Mouse (Mus musculus): ENCODE results near the gene Nkain4. TPM values are rescaled to one million over a fixed set of nuclear protein-coding genes. Genes with fewer than 3 reads are reported as not detected.

Nkain4 gene
- polyA plus RNA-seq (2014; fragmentation: Nextera tagmentation; extraction: Ambion mirVana): 86.5 and 97.0 TPM in 2 replicates

DNA sequence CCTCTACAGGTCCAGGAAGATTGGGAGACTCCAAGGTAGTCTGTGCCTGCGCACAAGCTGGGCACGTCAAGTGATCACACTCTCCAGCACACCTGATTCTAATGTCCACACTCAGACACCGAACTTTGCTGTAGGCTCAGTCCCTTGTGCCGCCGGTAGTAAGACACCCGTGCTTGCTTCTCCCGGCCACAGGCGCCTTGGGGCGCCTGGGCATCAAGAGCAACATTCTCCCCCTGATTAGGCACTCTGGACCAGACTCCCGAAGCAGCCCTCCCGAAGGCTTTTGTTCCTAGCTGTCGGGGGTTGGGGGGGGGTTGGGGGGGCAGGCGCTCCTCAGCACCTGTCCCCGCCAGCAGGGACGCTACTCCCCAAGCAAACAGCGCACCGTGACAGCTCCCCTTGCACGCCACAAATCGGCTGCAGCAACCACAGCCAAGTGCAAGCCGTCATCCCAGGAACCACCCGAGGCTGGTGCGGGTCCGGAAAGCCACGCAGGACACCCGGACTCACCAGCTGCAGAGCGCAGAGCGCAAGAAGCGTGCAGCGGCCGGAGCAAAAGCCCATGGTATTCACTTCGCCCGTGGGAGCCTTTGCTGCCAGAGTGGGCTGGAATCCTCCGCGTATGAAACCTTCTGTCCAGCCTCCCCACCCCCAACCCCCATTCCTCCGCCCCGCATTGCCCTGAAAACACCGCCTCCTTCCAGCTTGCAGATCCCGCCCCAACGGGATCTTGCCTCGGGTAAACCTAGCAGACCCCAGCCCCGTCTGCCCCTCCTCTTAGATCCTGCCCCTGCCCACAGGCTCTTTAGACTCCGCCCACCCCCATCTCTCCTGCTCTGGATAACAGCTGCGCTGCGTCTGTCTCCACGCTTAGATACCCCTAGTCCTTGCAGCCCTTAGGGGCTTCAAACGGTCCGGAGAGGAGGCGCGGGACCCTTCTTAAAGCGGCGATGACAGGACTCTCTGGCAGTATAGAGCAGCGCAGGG is at the start of gene Nkain4:
TSS of gene Nkain4 (minus strand) at position 639 of the 987 bp plus-strand sequence.
- Histone ChIP-seq H3K4me2 (ENCODE audit: low read depth, low read length) (peak within 1 kb of the TSS; percentile 64), H3K36me3 (ENCODE audit: control insufficient read depth, insufficient read depth, low read length) (no peaks in the 10 kb centered on the region), H3K9ac (replicated peaks; ENCODE audit: low read depth, low read length) (peak within 1 kb of the TSS; percentile 61), H3K4me3 (ENCODE audit: low read depth, low read length) (peak within 1 kb of the TSS; percentile 46), H3K27me3 (ENCODE audit: control insufficient read depth, insufficient read depth, low read length) (no peaks in the 10 kb centered on the region), H3K4me1 (ENCODE audit: control insufficient read depth, insufficient read depth, low read length) (peaks cover 26% of the 10 kb centered on the region), H3K27ac (ENCODE audit: low read depth, low read length) (peak within 1 kb of the TSS; percentile 90), H3K9me3 (ENCODE audit: control insufficient read depth, low read length) (no peaks in the 10 kb centered on the region)
- peak; percentile 93 for ATAC-seq (ENCODE audit: low read depth)
- WGBS: 1% methylated on average over 52 of the region's 52 CpGs

DNA sequence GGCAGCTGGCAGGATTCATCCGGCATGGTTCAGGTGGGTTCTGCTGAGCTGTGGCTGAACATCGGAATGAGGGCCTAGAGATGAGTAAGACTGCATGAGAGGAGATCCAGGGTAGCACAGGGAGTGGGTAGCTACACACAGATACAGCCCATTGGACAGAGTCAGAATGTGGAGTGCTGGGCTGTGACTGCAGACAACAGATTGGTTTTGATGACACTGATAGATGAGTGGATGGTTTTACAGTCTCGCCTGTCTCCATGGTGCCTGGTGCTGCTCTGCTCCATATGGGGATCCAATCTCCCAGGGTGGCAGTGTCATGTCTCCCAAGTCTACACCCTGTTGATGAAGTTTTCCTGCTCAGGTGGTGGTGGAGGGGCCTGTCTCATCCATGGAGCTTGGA is 42.4 kb upstream of the Nkain4 start:
- Histone ChIP-seq H3K4me2 (ENCODE audit: low read depth, low read length) (no peak overlapping the region), H3K4me3 (ENCODE audit: low read depth, low read length) (no peak overlapping the region), H3K4me1 (ENCODE audit: control insufficient read depth, insufficient read depth, low read length) (no peaks in the 10 kb centered on the region), H3K9ac (replicated peaks; ENCODE audit: low read depth, low read length) (no peak overlapping the region; the same call in 1 of the 2 replicates), H3K27ac (ENCODE audit: low read depth, low read length) (no peak overlapping the region), H3K36me3 (ENCODE audit: control insufficient read depth, insufficient read depth, low read length) (no peaks in the 10 kb centered on the region), H3K9me3 (ENCODE audit: control insufficient read depth, low read length) (no peaks in the 10 kb centered on the region), H3K27me3 (ENCODE audit: control insufficient read depth, insufficient read depth, low read length) (no peaks in the 10 kb centered on the region)
- 55% methylated on average over 3 of the region's 3 CpGs for WGBS
- no peak for ATAC-seq (ENCODE audit: low read depth)

DNA sequence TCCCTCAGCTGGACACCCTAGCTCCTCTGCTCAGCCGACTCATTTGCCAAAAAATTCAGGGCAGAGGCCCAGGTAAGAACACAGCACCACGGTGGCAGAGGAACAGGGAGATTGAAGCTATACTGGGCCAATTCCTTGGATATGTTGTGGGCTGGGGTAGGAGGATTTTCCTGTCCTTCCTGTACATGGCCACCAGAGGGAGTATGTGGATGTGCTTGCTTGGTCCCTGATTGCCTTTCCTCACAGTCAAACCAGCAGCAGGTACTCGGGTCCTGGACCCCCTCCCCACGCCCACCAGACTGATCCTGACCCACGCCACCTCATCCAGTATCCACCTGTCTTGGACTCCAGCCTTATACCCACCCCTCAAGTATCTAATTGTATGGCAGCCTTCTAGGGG is 41.9 kb upstream of the Nkain4 start:
- no peaks in the 10 kb centered on the region for H3K9me3 ChIP-seq (ENCODE audit: control insufficient read depth, low read length)
- no peaks in the 10 kb centered on the region for H3K36me3 ChIP-seq (ENCODE audit: control insufficient read depth, insufficient read depth, low read length)
- no peak overlapping the region; the same call in 1 of the 2 replicates for H3K9ac ChIP-seq (replicated peaks; ENCODE audit: low read depth, low read length)
- no peak overlapping the region for H3K4me2 ChIP-seq (ENCODE audit: low read depth, low read length)
- no peak overlapping the region for H3K4me3 ChIP-seq (ENCODE audit: low read depth, low read length)
- H3K4me1 ChIP-seq (ENCODE audit: control insufficient read depth, insufficient read depth, low read length): no peaks in the 10 kb centered on the region
- H3K27me3 ChIP-seq (ENCODE audit: control insufficient read depth, insufficient read depth, low read length): no peaks in the 10 kb centered on the region
- ATAC-seq (ENCODE audit: low read depth): peak; percentile 55
- 18% methylated on average over 5 of the region's 5 CpGs for WGBS
- no peak overlapping the region for H3K27ac ChIP-seq (ENCODE audit: low read depth, low read length)

DNA sequence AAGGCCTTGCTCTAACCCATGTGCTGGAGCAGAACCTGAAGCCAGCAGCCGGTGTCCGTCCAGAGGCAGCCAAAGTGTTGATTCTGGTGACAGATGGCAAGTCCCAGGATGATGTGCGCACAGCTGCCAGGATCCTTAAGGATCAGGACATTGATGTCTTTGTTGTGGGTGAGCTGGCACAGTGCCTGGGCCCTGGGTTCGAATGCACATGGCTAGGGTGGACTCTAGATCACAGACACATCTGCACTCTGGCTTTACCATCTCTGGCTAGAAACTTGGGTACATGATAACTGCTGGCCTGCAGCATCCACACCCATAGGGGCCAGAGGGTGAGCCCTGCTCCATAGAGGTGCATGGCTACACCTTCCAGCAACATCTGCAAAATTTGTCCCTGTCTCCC is 41.0 kb upstream of the Nkain4 start:
- H3K36me3 ChIP-seq (ENCODE audit: control insufficient read depth, insufficient read depth, low read length): no peaks in the 10 kb centered on the region

DNA sequence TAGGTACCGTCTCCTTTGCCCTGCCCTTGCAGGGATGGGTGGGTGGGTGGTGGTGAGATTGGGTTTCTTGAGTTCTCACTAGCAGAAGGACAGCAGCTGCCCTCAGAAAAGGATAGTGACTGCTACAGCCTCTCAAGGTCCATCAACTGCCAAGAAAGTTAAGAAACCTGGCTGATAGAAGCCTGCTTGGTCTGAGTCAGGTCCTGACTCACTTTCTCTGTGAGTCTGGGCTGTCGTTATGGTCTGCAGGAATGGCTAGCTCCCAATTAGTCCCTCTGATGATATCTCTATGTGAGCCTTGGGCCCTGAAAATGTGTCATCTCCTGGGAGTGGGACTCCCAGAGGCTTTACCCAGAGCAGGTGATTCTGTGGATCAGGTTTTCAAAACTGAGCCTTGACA is 39.9 kb upstream of the Nkain4 start:
- WGBS: 65% methylated on average over 2 of the region's 2 CpGs
- Histone ChIP-seq H3K9ac (replicated peaks; ENCODE audit: low read depth, low read length) (no peak overlapping the region), H3K27me3 (ENCODE audit: control insufficient read depth, insufficient read depth, low read length) (no peaks in the 10 kb centered on the region), H3K27ac (ENCODE audit: low read depth, low read length) (no peak overlapping the region), H3K9me3 (ENCODE audit: control insufficient read depth, low read length) (no peaks in the 10 kb centered on the region), H3K4me3 (ENCODE audit: low read depth, low read length) (no peak overlapping the region), H3K36me3 (ENCODE audit: control insufficient read depth, insufficient read depth, low read length) (no peaks in the 10 kb centered on the region), H3K4me2 (ENCODE audit: low read depth, low read length) (no peak overlapping the region), H3K4me1 (ENCODE audit: control insufficient read depth, insufficient read depth, low read length) (no peaks in the 10 kb centered on the region)
- no peak for ATAC-seq (ENCODE audit: low read depth)

More for the DNA sequence above, 41.0 kb upstream of the Nkain4 start:
- Histone ChIP-seq H3K27ac (ENCODE audit: low read depth, low read length) (no peak overlapping the region), H3K4me3 (ENCODE audit: low read depth, low read length) (no peak overlapping the region), H3K9me3 (ENCODE audit: control insufficient read depth, low read length) (no peaks in the 10 kb centered on the region), H3K4me2 (ENCODE audit: low read depth, low read length) (no peak overlapping the region), H3K27me3 (ENCODE audit: control insufficient read depth, insufficient read depth, low read length) (no peaks in the 10 kb centered on the region), H3K9ac (replicated peaks; ENCODE audit: low read depth, low read length) (no peak overlapping the region), H3K4me1 (ENCODE audit: control insufficient read depth, insufficient read depth, low read length) (no peaks in the 10 kb centered on the region)
- no peak for ATAC-seq (ENCODE audit: low read depth)
- WGBS: 75% methylated on average over 4 of the region's 4 CpGs

DNA sequence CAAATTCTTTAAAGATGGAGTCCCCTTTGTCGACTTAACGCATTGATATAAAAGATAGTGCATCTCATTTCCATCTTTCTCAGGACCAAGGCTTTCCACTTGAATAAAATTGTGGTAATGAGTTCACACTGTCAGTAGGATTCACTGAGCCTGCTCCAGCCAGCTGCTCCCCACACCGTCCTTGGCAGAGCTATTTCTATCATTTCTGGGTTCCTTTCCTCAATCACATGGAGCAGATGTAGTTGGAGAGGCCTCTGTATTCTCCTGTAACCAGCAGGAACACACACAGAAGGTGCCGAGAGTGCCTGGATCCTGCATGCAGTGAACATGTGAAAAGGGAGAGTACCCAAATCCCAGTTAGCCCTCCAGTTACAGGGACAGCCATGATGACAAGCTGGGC is 35.8 kb upstream of the Nkain4 start:
- Histone ChIP-seq H3K9me3 (ENCODE audit: control insufficient read depth, low read length) (no peaks in the 10 kb centered on the region), H3K27ac (ENCODE audit: low read depth, low read length) (no peak overlapping the region), H3K4me3 (ENCODE audit: low read depth, low read length) (no peak overlapping the region), H3K27me3 (ENCODE audit: control insufficient read depth, insufficient read depth, low read length) (no peaks in the 10 kb centered on the region), H3K36me3 (ENCODE audit: control insufficient read depth, insufficient read depth, low read length) (no peaks in the 10 kb centered on the region), H3K9ac (replicated peaks; ENCODE audit: low read depth, low read length) (no peak overlapping the region), H3K4me1 (ENCODE audit: control insufficient read depth, insufficient read depth, low read length) (0 out of 2 replicates have a peak, but pooled peaks cover 5% of the 10 kb centered on the region), H3K4me2 (ENCODE audit: low read depth, low read length) (no peak overlapping the region)
- no peak for ATAC-seq (ENCODE audit: low read depth)
- 55% methylated on average over 4 of the region's 4 CpGs for WGBS

DNA sequence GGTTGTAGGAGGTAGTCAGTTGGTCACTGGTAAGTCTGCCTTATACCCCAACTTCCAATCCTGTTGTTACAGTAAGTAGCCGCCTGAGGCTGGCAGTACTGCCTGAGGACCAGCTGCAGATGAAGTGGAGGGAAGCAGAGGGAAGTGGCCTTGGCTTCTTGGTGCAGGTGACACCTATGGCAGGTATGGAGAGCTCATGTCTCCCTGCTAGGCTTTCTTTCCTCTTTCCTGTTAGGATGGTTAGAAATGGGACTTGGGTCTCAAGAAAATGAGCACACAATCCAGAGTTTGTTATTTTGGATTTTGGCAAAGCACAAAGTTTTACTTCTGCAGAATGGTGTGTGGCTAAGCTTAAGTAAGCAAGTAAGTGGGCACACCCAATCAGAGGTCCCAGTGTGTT is 34.4 kb upstream of the Nkain4 start:
- H3K9me3 ChIP-seq (ENCODE audit: control insufficient read depth, low read length): no peaks in the 10 kb centered on the region
- H3K9ac ChIP-seq (replicated peaks; ENCODE audit: low read depth, low read length): no peak overlapping the region
- 0 out of 2 replicates have a peak, but pooled peaks cover 5% of the 10 kb centered on the region for H3K4me1 ChIP-seq (ENCODE audit: control insufficient read depth, insufficient read depth, low read length)
- H3K4me2 ChIP-seq (ENCODE audit: low read depth, low read length): no peak overlapping the region
- no peak for ATAC-seq (ENCODE audit: low read depth)
- no peak overlapping the region for H3K27ac ChIP-seq (ENCODE audit: low read depth, low read length)
- no peak overlapping the region for H3K4me3 ChIP-seq (ENCODE audit: low read depth, low read length)
- no peaks in the 10 kb centered on the region for H3K27me3 ChIP-seq (ENCODE audit: control insufficient read depth, insufficient read depth, low read length)
- WGBS: 82% methylated on average over 1 of the region's 1 CpGs
- H3K36me3 ChIP-seq (ENCODE audit: control insufficient read depth, insufficient read depth, low read length): no peaks in the 10 kb centered on the region

DNA sequence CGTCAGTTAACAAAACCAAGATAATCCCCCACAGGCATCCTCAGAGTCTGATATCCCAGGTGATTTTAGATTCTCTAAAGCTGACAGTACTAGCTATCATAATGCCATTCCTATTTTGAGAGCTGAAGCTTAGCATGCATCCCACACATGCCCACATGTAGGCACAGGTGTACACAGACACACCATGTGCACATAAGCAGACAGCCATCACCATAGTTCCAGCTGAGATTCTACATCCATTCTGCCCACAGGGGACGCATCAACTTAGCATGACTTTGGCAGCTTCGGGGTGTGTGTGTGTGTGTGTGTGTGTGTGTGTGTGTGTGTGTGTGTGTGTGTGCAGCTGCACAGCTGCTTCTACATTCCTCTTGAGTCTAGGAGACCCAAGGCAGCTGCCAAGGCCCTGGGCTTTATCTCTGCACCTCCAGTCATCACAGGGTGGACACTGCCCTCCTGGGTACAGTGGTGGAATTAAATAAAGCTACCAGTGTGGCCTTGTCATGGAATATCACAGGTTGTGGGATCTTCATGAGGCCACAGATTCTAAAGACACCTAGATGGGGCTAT is 33.9 kb upstream of the Nkain4 start:
- Histone ChIP-seq H3K9me3 (ENCODE audit: control insufficient read depth, low read length) (no peaks in the 10 kb centered on the region), H3K4me3 (ENCODE audit: low read depth, low read length) (no peak overlapping the region), H3K36me3 (ENCODE audit: control insufficient read depth, insufficient read depth, low read length) (peaks cover 3% of the 10 kb centered on the region; the same call in 1 of the 2 replicates), H3K27ac (ENCODE audit: low read depth, low read length) (no peak overlapping the region), H3K27me3 (ENCODE audit: control insufficient read depth, insufficient read depth, low read length) (no peaks in the 10 kb centered on the region), H3K9ac (replicated peaks; ENCODE audit: low read depth, low read length) (no peak overlapping the region), H3K4me2 (ENCODE audit: low read depth, low read length) (no peak overlapping the region), H3K4me1 (ENCODE audit: control insufficient read depth, insufficient read depth, low read length) (0 out of 2 replicates have a peak, but pooled peaks cover 5% of the 10 kb centered on the region)
- ATAC-seq (ENCODE audit: low read depth): peak; percentile 60; the same call in 1 of the 2 replicates
- WGBS: 33% methylated on average over 3 of the region's 3 CpGs

Measured in neural tube, embryonic 14.5 days (tissue).